Mouse (Mus musculus) E14TG2a.4 (cell line): ENCODE measurements around the gene Sos2.

ENCODE experiments used
- H3K27me3 ChIP-seq: 2 replicates; pipeline ENCODE4 v1.6.1; 2014; ENCODE audit warnings: low read length, control low read depth; ENCODE audit not compliant: insufficient read depth
- H3K36me3 ChIP-seq: 2 replicates; pipeline ENCODE4 v1.6.1; 2014; ENCODE audit warnings: low read length, control low read depth; ENCODE audit not compliant: insufficient read depth
- H3K4me1 ChIP-seq: replicated peaks from 2 replicates; pipeline ENCODE4 v1.6.1; 2014; ENCODE audit warnings: low read depth, low read length, control low read depth
- H3K4me3 ChIP-seq: replicated peaks from 2 replicates; pipeline ENCODE4 v1.5.1; 2014; ENCODE audit warnings: mild to moderate bottlenecking, low read length
- H3K9me3 ChIP-seq: 2 replicates; pipeline ENCODE4 v1.6.1; 2014; ENCODE audit warnings: low read length, control low read depth
- CTCF ChIP-seq: conservative IDR thresholded peaks from 2 replicates; pipeline ENCODE4 v1.5.1; 2014; ENCODE audit warnings: low read length
- NANOG ChIP-seq: IDR thresholded peaks from 2 replicates; pipeline ENCODE4 v1.6.1; 2014; ENCODE audit warnings: borderline replicate concordance, low read length, mixed read lengths
- POU5F1 ChIP-seq: IDR thresholded peaks from 2 replicates; pipeline ENCODE4 v1.6.1; 2014; ENCODE audit warnings: low read length, borderline replicate concordance

Gene Sos2

GRCm38 (mm10) chr12:69556221-69556861, 125.3 kb downstream of the Sos2 start:
- Histone ChIP-seq H3K9me3 (peaks cover 16% of the 10 kb centered on the region), H3K36me3 (no peaks in the 10 kb centered on the region), H3K4me1 (peaks cover 7% of the 10 kb centered on the region), H3K4me3 (no peak overlapping the region), H3K27me3 (no peaks in the 10 kb centered on the region)
- no peak for TF ChIP-seq POU5F1
- TF ChIP-seq NANOG: no peak
- no peak for TF ChIP-seq CTCF

GRCm38 (mm10) chr12:69545456-69546178, 136.0 kb downstream of the Sos2 start:
- Histone ChIP-seq H3K9me3 (peaks cover 24% of the 10 kb centered on the region), H3K4me3 (no peak overlapping the region), H3K36me3 (no peaks in the 10 kb centered on the region), H3K27me3 (0 out of 2 replicates have a peak, but pooled peaks cover 3% of the 10 kb centered on the region), H3K4me1 (no peaks in the 10 kb centered on the region)
- TF ChIP-seq POU5F1: no peak
- no peak for TF ChIP-seq NANOG
- no peak for TF ChIP-seq CTCF

- TF ChIP-seq NANOG (no peak), CTCF (no peak)
- H3K4me3 ChIP-seq: no peak overlapping the region
- H3K36me3 ChIP-seq: no peaks in the 10 kb centered on the region
- 0 out of 2 replicates have a peak, but pooled peaks cover 5% of the 10 kb centered on the region for H3K27me3 ChIP-seq
- H3K9me3 ChIP-seq: peaks cover 22% of the 10 kb centered on the region
- no peaks in the 10 kb centered on the region for H3K4me1 ChIP-seq
These were observed 136.7 kb downstream of the Sos2 start for GRCm38 (mm10) chr12:69544994-69545393.

- peaks cover 5% of the 10 kb centered on the region; the same call in 1 of the 2 replicates for H3K27me3 ChIP-seq
- no peaks in the 10 kb centered on the region for H3K4me1 ChIP-seq
- TF ChIP-seq CTCF: no peak
- no peak for TF ChIP-seq NANOG
- H3K4me3 ChIP-seq: no peak overlapping the region
- peaks cover 22% of the 10 kb centered on the region for H3K9me3 ChIP-seq
- H3K36me3 ChIP-seq: no peaks in the 10 kb centered on the region
These were observed 137.1 kb downstream of the Sos2 start for GRCm38 (mm10) chr12:69544562-69544961.

- H3K4me3 ChIP-seq: no peak overlapping the region
These were observed 139.3 kb downstream of the Sos2 start for GRCm38 (mm10) chr12:69542376-69542775.

GRCm38 (mm10) chr12:69541663-69542062, 140.0 kb downstream of the Sos2 start:
- TF ChIP-seq CTCF (no peak), POU5F1 (no peak), NANOG (no peak)
- no peak overlapping the region for H3K4me3 ChIP-seq
- H3K4me1 ChIP-seq: peaks cover 18% of the 10 kb centered on the region
- H3K27me3 ChIP-seq: peaks cover 33% of the 10 kb centered on the region
- no peaks in the 10 kb centered on the region for H3K36me3 ChIP-seq
- peaks cover 20% of the 10 kb centered on the region for H3K9me3 ChIP-seq

More at GRCm38 (mm10) chr12:69542376-69542775, 139.3 kb downstream of the Sos2 start:
- Histone ChIP-seq H3K27me3 (peaks cover 26% of the 10 kb centered on the region), H3K4me1 (peaks cover 11% of the 10 kb centered on the region), H3K36me3 (no peaks in the 10 kb centered on the region), H3K9me3 (peaks cover 20% of the 10 kb centered on the region)
- no peak for TF ChIP-seq CTCF
- no peak for TF ChIP-seq NANOG
- no peak for TF ChIP-seq POU5F1

GRCm38 (mm10) chr12:69539353-69539752, 142.3 kb downstream of the Sos2 start:
- Histone ChIP-seq H3K36me3 (no peaks in the 10 kb centered on the region), H3K4me1 (peaks cover 19% of the 10 kb centered on the region), H3K9me3 (no peaks in the 10 kb centered on the region), H3K27me3 (peaks cover 48% of the 10 kb centered on the region), H3K4me3 (no peak overlapping the region)
- TF ChIP-seq POU5F1 (no peak), CTCF (no peak), NANOG (no peak)

GRCm38 (mm10) chr12:69538362-69538950, 143.2 kb downstream of the Sos2 start:
- Histone ChIP-seq H3K4me3 (peak overlapping the region; percentile 60), H3K4me1 (peaks cover 19% of the 10 kb centered on the region), H3K27me3 (peaks cover 48% of the 10 kb centered on the region), H3K36me3 (no peaks in the 10 kb centered on the region), H3K9me3 (no peaks in the 10 kb centered on the region)
- TF ChIP-seq POU5F1 (no peak), NANOG (no peak), CTCF (no peak)
